Mouse (Mus musculus): ENCODE results near the gene Socs1. TPM values are rescaled to one million over a fixed set of nuclear protein-coding genes. Genes with fewer than 3 reads are reported as not detected.

Socs1 gene
- polyA plus RNA-seq, 1 experiment from 2014 or later: 2.5 TPM

- DNase-seq (ENCODE audit: low spot score) (no peak), ATAC-seq (ENCODE audit: insufficient read depth, low FRiP score, low TSS enrichment) (no peak)
- Histone ChIP-seq H3K36me3 (ENCODE audit: control insufficient read depth, insufficient read depth, low read length) (no peaks in the 10 kb centered on the region), H3K27me3 (ENCODE audit: control insufficient read depth, insufficient read depth, low read length) (no peaks in the 10 kb centered on the region), H3K4me1 (ENCODE audit: control insufficient read depth, insufficient read depth, low read length) (peaks cover 2% of the 10 kb centered on the region; the same call in 1 of the 2 replicates), H3K9me3 (ENCODE audit: control insufficient read depth, low read length) (no peaks in the 10 kb centered on the region), H3K4me3 (ENCODE audit: low read depth, low read length) (no peak within 1 kb of the TSS), H3K27ac (ENCODE audit: low read depth, low read length) (no peak within 1 kb of the TSS), H3K9ac (ENCODE audit: low read length) (no peak within 1 kb of the TSS), H3K4me2 (ENCODE audit: low read depth) (no peak within 1 kb of the TSS)
- 77% methylated on average over 9 of the region's 9 CpGs for WGBS
Measured at GRCm38 (mm10) chr16:10790702-10791101, 5.4 kb upstream of the Socs1 start, which contains the start of gene Prm3. Gene Prm3, minus strand, starts transcription at chr16:10790914.

- ATAC-seq (ENCODE audit: insufficient read depth, low FRiP score, low TSS enrichment) (no peak), DNase-seq (ENCODE audit: low spot score) (no peak)
- Histone ChIP-seq H3K27ac (ENCODE audit: low read depth, low read length) (no peak overlapping the region), H3K9ac (ENCODE audit: low read length) (no peak overlapping the region), H3K4me3 (ENCODE audit: low read depth, low read length) (no peak overlapping the region), H3K27me3 (ENCODE audit: control insufficient read depth, insufficient read depth, low read length) (peaks cover 9% of the 10 kb centered on the region), H3K36me3 (ENCODE audit: control insufficient read depth, insufficient read depth, low read length) (no peaks in the 10 kb centered on the region), H3K9me3 (ENCODE audit: control insufficient read depth, low read length) (no peaks in the 10 kb centered on the region), H3K4me1 (ENCODE audit: control insufficient read depth, insufficient read depth, low read length) (peaks cover 5% of the 10 kb centered on the region; the same call in 1 of the 2 replicates), H3K4me2 (ENCODE audit: low read depth) (no peak overlapping the region)
- 46% methylated on average over 4 of the region's 4 CpGs for WGBS
Measured at GRCm38 (mm10) chr16:10788866-10789265, 3.5 kb upstream of the Socs1 start.

GRCm38 (mm10) chr16:10788271-10788670 is 2.9 kb upstream of the Socs1 start, which contains the start of gene Tnp2:
Gene Tnp2, minus strand, starts transcription at chr16:10788660.
- ATAC-seq (ENCODE audit: insufficient read depth, low FRiP score, low TSS enrichment) (no peak), DNase-seq (ENCODE audit: low spot score) (no peak)
- Histone ChIP-seq H3K4me3 (ENCODE audit: low read depth, low read length) (no peak within 1 kb of the TSS), H3K9ac (ENCODE audit: low read length) (no peak within 1 kb of the TSS), H3K4me2 (ENCODE audit: low read depth) (no peak within 1 kb of the TSS), H3K36me3 (ENCODE audit: control insufficient read depth, insufficient read depth, low read length) (no peaks in the 10 kb centered on the region), H3K9me3 (ENCODE audit: control insufficient read depth, low read length) (no peaks in the 10 kb centered on the region), H3K27me3 (ENCODE audit: control insufficient read depth, insufficient read depth, low read length) (peaks cover 10% of the 10 kb centered on the region), H3K4me1 (ENCODE audit: control insufficient read depth, insufficient read depth, low read length) (peaks cover 5% of the 10 kb centered on the region; the same call in 1 of the 2 replicates), H3K27ac (ENCODE audit: low read depth, low read length) (no peak within 1 kb of the TSS)
- 43% methylated on average over 16 of the region's 16 CpGs for WGBS

GRCm38 (mm10) chr16:10787548-10788058 is 2.3 kb upstream of the Socs1 start:
- no peak for ATAC-seq (ENCODE audit: insufficient read depth, low FRiP score, low TSS enrichment)
- Histone ChIP-seq H3K27ac (ENCODE audit: low read depth, low read length) (no peak overlapping the region), H3K4me1 (ENCODE audit: control insufficient read depth, insufficient read depth, low read length) (peaks cover 5% of the 10 kb centered on the region; the same call in 1 of the 2 replicates), H3K9me3 (ENCODE audit: control insufficient read depth, low read length) (no peaks in the 10 kb centered on the region), H3K4me3 (ENCODE audit: low read depth, low read length) (no peak overlapping the region), H3K27me3 (ENCODE audit: control insufficient read depth, insufficient read depth, low read length) (peaks cover 10% of the 10 kb centered on the region), H3K36me3 (ENCODE audit: control insufficient read depth, insufficient read depth, low read length) (no peaks in the 10 kb centered on the region), H3K9ac (ENCODE audit: low read length) (no peak overlapping the region), H3K4me2 (ENCODE audit: low read depth) (no peak overlapping the region)
- DNase-seq (ENCODE audit: low spot score): no peak
- WGBS: 87% methylated on average over 7 of the region's 7 CpGs

GRCm38 (mm10) chr16:10786782-10787547 is 1.6 kb upstream of the Socs1 start:
- 59% methylated on average over 4 of the region's 4 CpGs for WGBS
- Histone ChIP-seq H3K4me3 (ENCODE audit: low read depth, low read length) (no peak overlapping the region), H3K27ac (ENCODE audit: low read depth, low read length) (no peak overlapping the region)

GRCm38 (mm10) chr16:10786288-10786687 is 952 bp upstream of the Socs1 start:
- Histone ChIP-seq H3K36me3 (ENCODE audit: control insufficient read depth, insufficient read depth, low read length) (no peaks in the 10 kb centered on the region), H3K9ac (ENCODE audit: low read length) (peak overlapping the region; percentile 63), H3K4me3 (ENCODE audit: low read depth, low read length) (peak overlapping the region; percentile 58), H3K4me2 (ENCODE audit: low read depth) (peak overlapping the region; percentile 96), H3K27me3 (ENCODE audit: control insufficient read depth, insufficient read depth, low read length) (peaks cover 10% of the 10 kb centered on the region), H3K4me1 (ENCODE audit: control insufficient read depth, insufficient read depth, low read length) (peaks cover 5% of the 10 kb centered on the region; the same call in 1 of the 2 replicates), H3K9me3 (ENCODE audit: control insufficient read depth, low read length) (no peaks in the 10 kb centered on the region), H3K27ac (ENCODE audit: low read depth, low read length) (no peak overlapping the region; the same call in 1 of the 2 replicates)
- 2% methylated on average over 9 of the region's 9 CpGs for WGBS
- DNase-seq (ENCODE audit: low spot score) (peak; percentile 86), ATAC-seq (ENCODE audit: insufficient read depth, low FRiP score, low TSS enrichment) (peak; percentile 42; the same call in 1 of the 2 replicates)

More at GRCm38 (mm10) chr16:10786782-10787547, 1.6 kb upstream of the Socs1 start:
- no peak overlapping the region for H3K9ac ChIP-seq (ENCODE audit: low read length)
- H3K4me1 ChIP-seq (ENCODE audit: control insufficient read depth, insufficient read depth, low read length): peaks cover 5% of the 10 kb centered on the region; the same call in 1 of the 2 replicates
- DNase-seq (ENCODE audit: low spot score) (no peak), ATAC-seq (ENCODE audit: insufficient read depth, low FRiP score, low TSS enrichment) (no peak)
- no peak overlapping the region for H3K4me2 ChIP-seq (ENCODE audit: low read depth)
- no peaks in the 10 kb centered on the region for H3K36me3 ChIP-seq (ENCODE audit: control insufficient read depth, insufficient read depth, low read length)
- no peaks in the 10 kb centered on the region for H3K9me3 ChIP-seq (ENCODE audit: control insufficient read depth, low read length)
- peaks cover 10% of the 10 kb centered on the region for H3K27me3 ChIP-seq (ENCODE audit: control insufficient read depth, insufficient read depth, low read length)

GRCm38 (mm10) chr16:10784793-10785370 is 454 bp downstream of the Socs1 start:
- Histone ChIP-seq H3K36me3 (ENCODE audit: control insufficient read depth, insufficient read depth, low read length) (no peaks in the 10 kb centered on the region), H3K4me3 (ENCODE audit: low read depth, low read length) (peak overlapping the region; percentile 58), H3K4me1 (ENCODE audit: control insufficient read depth, insufficient read depth, low read length) (peaks cover 5% of the 10 kb centered on the region; the same call in 1 of the 2 replicates), H3K27ac (ENCODE audit: low read depth, low read length) (peak overlapping the region; percentile 65; the same call in 1 of the 2 replicates), H3K9ac (ENCODE audit: low read length) (peak overlapping the region; percentile 56), H3K4me2 (ENCODE audit: low read depth) (peak overlapping the region; percentile 96), H3K27me3 (ENCODE audit: control insufficient read depth, insufficient read depth, low read length) (peaks cover 10% of the 10 kb centered on the region), H3K9me3 (ENCODE audit: control insufficient read depth, low read length) (no peaks in the 10 kb centered on the region)
- peak; percentile 96 for DNase-seq (ENCODE audit: low spot score)
- 0% methylated on average over 52 of the region's 55 CpGs for WGBS
- ATAC-seq (ENCODE audit: insufficient read depth, low FRiP score, low TSS enrichment): peak; percentile 85

- H3K9ac ChIP-seq (ENCODE audit: low read length): peak overlapping the region; percentile 56
- 2% methylated on average over 81 of the region's 81 CpGs for WGBS
- peaks cover 5% of the 10 kb centered on the region; the same call in 1 of the 2 replicates for H3K4me1 ChIP-seq (ENCODE audit: control insufficient read depth, insufficient read depth, low read length)
- H3K36me3 ChIP-seq (ENCODE audit: control insufficient read depth, insufficient read depth, low read length): no peaks in the 10 kb centered on the region
- peak overlapping the region; percentile 58 for H3K4me3 ChIP-seq (ENCODE audit: low read depth, low read length)
- H3K27me3 ChIP-seq (ENCODE audit: control insufficient read depth, insufficient read depth, low read length): peaks cover 10% of the 10 kb centered on the region
- peak overlapping the region; percentile 96 for H3K4me2 ChIP-seq (ENCODE audit: low read depth)
- DNase-seq (ENCODE audit: low spot score) (peak; percentile 57), ATAC-seq (ENCODE audit: insufficient read depth, low FRiP score, low TSS enrichment) (no peak; the same call in 1 of the 2 replicates)
- no peak overlapping the region for H3K27ac ChIP-seq (ENCODE audit: low read depth, low read length)
- H3K9me3 ChIP-seq (ENCODE audit: control insufficient read depth, low read length): no peaks in the 10 kb centered on the region
Measured at GRCm38 (mm10) chr16:10783883-10784792, 1.2 kb downstream of the Socs1 start.

Data from neural tube, embryonic 11.5 days (tissue).